Mouse (Mus musculus): ENCODE results near the gene Aurkaip1. TPM values are rescaled to one million over a fixed set of nuclear protein-coding genes. Genes with fewer than 3 reads are reported as not detected.

Gene Aurkaip1
- total and polyA plus RNA-seq, 3 experiments: 99.2 to 125 (median 117) TPM

DNA sequence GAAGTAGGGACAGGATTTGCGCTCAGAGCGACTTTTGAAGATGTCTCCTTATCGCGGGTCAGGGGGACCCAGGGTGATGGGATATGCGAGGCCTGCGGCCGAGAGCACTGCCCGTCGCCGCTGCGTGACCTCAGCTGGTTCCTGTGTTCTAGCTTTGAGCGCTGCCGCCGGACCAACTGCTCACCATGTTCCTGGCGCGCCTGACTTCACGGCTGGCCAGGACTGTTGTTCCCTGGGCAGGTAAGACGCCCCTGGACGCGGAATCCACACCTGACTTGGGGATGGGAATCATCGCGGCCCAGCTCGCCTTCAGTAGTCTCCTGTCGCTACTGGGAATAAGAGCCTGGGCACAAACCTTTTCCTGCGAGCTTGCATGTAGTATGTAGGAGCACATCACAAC, 759 bp downstream of the Aurkaip1 start:
- intact Hi-C loops (cut with DNase I): loop anchor here (1.0 to 2.0 kb wide), 3 partner anchors 19 to 111 kb away; partner anchors contain the start of genes Ccnl2 and Ube2j2

DNA sequence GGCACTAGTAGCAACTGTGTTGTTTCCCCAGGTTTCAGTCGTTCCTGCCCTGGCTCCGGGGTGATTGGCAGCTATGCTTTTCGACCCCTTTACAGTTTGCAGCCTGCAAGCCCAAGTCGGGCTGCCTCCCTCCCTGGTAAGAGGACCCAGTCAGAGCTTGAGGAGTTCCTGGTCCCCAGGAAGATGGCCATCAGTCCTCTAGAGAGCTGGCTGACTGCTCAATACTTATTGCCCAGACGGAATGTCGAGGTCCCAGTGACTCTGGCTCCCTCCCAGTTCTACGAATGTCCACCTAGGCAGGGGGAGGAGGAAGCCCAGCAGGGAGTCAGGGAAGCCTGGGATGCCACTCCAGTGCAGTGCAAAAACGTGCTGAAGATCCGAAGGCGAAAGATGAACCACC, 1.2 kb downstream of the Aurkaip1 start:
- Histone ChIP-seq H3K79me2 (replicated peaks; ENCODE audit: control insufficient read depth, insufficient read depth, low read length) (no peaks in the 10 kb centered on the region), H3K27ac (peak overlapping the region; percentile 92), H3K4me1 (ENCODE audit: control insufficient read depth, insufficient read depth, low read length) (peaks cover 12% of the 10 kb centered on the region), H3K36me3 (ENCODE audit: control insufficient read depth, insufficient read depth, low read length) (peaks cover 2% of the 10 kb centered on the region; the same call in 1 of the 2 replicates), H3K27me3 (ENCODE audit: control insufficient read depth, insufficient read depth, low read length) (no peaks in the 10 kb centered on the region), H3K4me3 (peak overlapping the region; percentile 68), H3K9ac (ENCODE audit: low read depth, low read length) (peak overlapping the region; percentile 84)
- intact Hi-C loops (cut with DNase I): no loop called here
- TF ChIP-seq CTCF (IDR thresholded peaks at IDR 0.05): no peak
- no peak for TF ChIP-seq EP300 (IDR thresholded peaks at IDR 0.05; ENCODE audit: insufficient read depth, low read depth, low read length)
- TF ChIP-seq POLR2A (IDR thresholded peaks at IDR 0.05; ENCODE audit: insufficient read depth, low read depth, low read length): no peak
- DNase-seq: no peak
- WGBS: 38% methylated on average over 10 of the region's 10 CpGs

More for the DNA sequence above, 759 bp downstream of the Aurkaip1 start:
- Histone ChIP-seq H3K27me3 (ENCODE audit: control insufficient read depth, insufficient read depth, low read length) (no peaks in the 10 kb centered on the region), H3K9ac (ENCODE audit: low read depth, low read length) (peak overlapping the region; percentile 84), H3K79me2 (replicated peaks; ENCODE audit: control insufficient read depth, insufficient read depth, low read length) (no peaks in the 10 kb centered on the region), H3K36me3 (ENCODE audit: control insufficient read depth, insufficient read depth, low read length) (peaks cover 2% of the 10 kb centered on the region; the same call in 1 of the 2 replicates), H3K4me1 (ENCODE audit: control insufficient read depth, insufficient read depth, low read length) (peaks cover 12% of the 10 kb centered on the region), H3K4me3 (peak overlapping the region; percentile 68), H3K27ac (peak overlapping the region; percentile 92)
- under 1% methylated on average over 25 of the region's 25 CpGs for WGBS
- no peak for TF ChIP-seq CTCF (IDR thresholded peaks at IDR 0.05)
- no peak for TF ChIP-seq EP300 (IDR thresholded peaks at IDR 0.05; ENCODE audit: insufficient read depth, low read depth, low read length)
- TF ChIP-seq POLR2A (IDR thresholded peaks at IDR 0.05; ENCODE audit: insufficient read depth, low read depth, low read length): no peak
- no peak for DNase-seq

DNA sequence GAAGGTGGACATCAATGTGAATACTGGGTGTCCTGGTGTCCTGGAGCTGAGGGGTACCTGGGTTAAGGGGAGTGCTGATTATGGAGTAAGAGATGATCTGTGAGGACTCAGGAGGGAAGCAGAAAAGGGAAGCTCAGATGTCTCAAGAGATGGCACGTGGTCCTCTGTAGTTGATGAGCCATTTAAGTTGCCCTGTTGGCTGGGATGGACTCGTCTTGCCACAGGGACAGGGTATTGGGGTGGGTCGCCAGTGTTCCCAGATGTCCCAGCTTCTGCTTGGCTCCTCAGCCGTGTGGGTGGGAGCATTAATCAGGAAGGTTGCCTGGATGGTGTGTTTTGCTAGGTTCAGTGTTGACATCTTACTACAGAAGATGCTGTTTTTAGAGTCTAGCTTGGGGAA, 2.2 kb downstream of the Aurkaip1 start:
- Histone ChIP-seq H3K36me3 (ENCODE audit: control insufficient read depth, insufficient read depth, low read length) (peaks cover 2% of the 10 kb centered on the region; the same call in 1 of the 2 replicates), H3K4me3 (no peak overlapping the region), H3K27me3 (ENCODE audit: control insufficient read depth, insufficient read depth, low read length) (no peaks in the 10 kb centered on the region), H3K9ac (ENCODE audit: low read depth, low read length) (no peak overlapping the region), H3K79me2 (replicated peaks; ENCODE audit: control insufficient read depth, insufficient read depth, low read length) (no peaks in the 10 kb centered on the region), H3K27ac (no peak overlapping the region), H3K4me1 (ENCODE audit: control insufficient read depth, insufficient read depth, low read length) (peaks cover 19% of the 10 kb centered on the region)
- no peak for TF ChIP-seq EP300 (IDR thresholded peaks at IDR 0.05; ENCODE audit: insufficient read depth, low read depth, low read length)
- no peak for TF ChIP-seq POLR2A (IDR thresholded peaks at IDR 0.05; ENCODE audit: insufficient read depth, low read depth, low read length)
- TF ChIP-seq CTCF (IDR thresholded peaks at IDR 0.05): no peak
- intact Hi-C loops (cut with DNase I): no loop called here
- DNase-seq: no peak
- 83% methylated on average over 4 of the region's 4 CpGs for WGBS

DNA sequence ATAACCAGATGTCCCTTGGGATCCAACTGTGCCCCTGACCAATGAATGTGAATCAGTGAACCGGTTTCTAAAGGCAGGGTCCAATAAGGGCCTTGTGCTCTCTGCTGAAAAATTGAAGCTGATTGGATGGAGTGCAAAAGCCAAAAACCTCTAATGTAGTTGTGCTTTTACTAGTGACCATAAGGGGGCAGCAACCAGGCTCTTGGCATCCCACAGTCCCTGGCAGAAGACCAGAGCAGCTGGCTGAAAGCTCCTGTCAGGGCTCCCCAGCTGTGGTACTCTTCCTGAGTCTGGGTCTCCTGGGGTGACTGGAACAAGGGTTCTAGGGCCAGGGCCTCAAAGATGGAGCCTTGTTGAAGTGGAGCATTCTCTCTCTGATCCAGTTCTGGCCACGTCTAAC, 2.8 kb downstream of the Aurkaip1 start:
- no peaks in the 10 kb centered on the region for H3K27me3 ChIP-seq (ENCODE audit: control insufficient read depth, insufficient read depth, low read length)
- intact Hi-C loops (cut with DNase I): no loop called here
- TF ChIP-seq CTCF (IDR thresholded peaks at IDR 0.05) (peak; percentile 91), EP300 (IDR thresholded peaks at IDR 0.05; ENCODE audit: insufficient read depth, low read depth, low read length) (peak; percentile 85), POLR2A (IDR thresholded peaks at IDR 0.05; ENCODE audit: insufficient read depth, low read depth, low read length) (peak; percentile 13; the same call in 1 of the 2 replicates)
- peak; percentile 85 to 87 for DNase-seq
- peaks cover 20% of the 10 kb centered on the region for H3K4me1 ChIP-seq (ENCODE audit: control insufficient read depth, insufficient read depth, low read length)
- H3K79me2 ChIP-seq (replicated peaks; ENCODE audit: control insufficient read depth, insufficient read depth, low read length): no peaks in the 10 kb centered on the region
- peaks cover 2% of the 10 kb centered on the region; the same call in 1 of the 2 replicates for H3K36me3 ChIP-seq (ENCODE audit: control insufficient read depth, insufficient read depth, low read length)
- H3K9ac ChIP-seq (ENCODE audit: low read depth, low read length): no peak overlapping the region
- WGBS: 4% methylated on average over 2 of the region's 2 CpGs
- H3K27ac ChIP-seq: peak overlapping the region; percentile 71
- H3K4me3 ChIP-seq: no peak overlapping the region

DNA sequence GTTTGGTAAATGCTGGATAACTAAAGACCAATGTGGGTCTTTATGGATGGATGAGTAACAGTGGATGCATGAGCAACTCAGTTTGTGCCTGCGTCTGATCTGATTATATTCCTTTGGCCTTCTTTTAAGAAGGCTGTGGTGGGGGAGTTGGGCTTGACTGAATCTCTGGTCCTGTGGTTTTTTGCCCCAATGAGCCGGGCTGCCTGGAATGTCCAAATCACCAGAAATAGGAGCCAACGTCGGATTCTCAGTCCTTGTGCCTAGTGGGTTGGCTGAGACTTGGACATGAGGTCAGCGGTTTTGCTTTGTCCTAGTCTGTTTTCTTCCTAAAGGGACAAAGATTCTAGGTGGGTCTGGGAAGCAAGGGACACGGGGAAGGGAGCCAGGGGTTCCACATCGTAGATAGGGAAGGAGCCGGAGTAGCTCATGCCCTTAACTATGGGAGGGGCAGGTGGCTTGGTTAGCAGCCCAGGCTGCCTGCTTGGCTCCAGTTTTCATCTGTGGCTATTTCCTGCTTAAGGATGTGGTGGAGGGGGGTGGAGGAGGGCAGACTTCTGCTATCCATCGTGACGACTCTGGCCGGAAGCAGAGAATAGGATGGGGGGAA, 6.4 kb downstream of the Aurkaip1 start:
- H3K9ac ChIP-seq (ENCODE audit: low read depth, low read length): no peak overlapping the region; the same call in 1 of the 2 replicates
- no peaks in the 10 kb centered on the region for H3K27me3 ChIP-seq (ENCODE audit: control insufficient read depth, insufficient read depth, low read length)
- H3K4me3 ChIP-seq: no peak overlapping the region
- DNase-seq: peak; percentile 67 to 81
- intact Hi-C loops (cut with DNase I): no loop called here
- TF ChIP-seq EP300 (IDR thresholded peaks at IDR 0.05; ENCODE audit: insufficient read depth, low read depth, low read length): no peak
- no peak for TF ChIP-seq CTCF (IDR thresholded peaks at IDR 0.05)
- no peak for TF ChIP-seq POLR2A (IDR thresholded peaks at IDR 0.05; ENCODE audit: insufficient read depth, low read depth, low read length)
- H3K27ac ChIP-seq: peak overlapping the region; percentile 84
- peaks cover 2% of the 10 kb centered on the region; the same call in 1 of the 2 replicates for H3K36me3 ChIP-seq (ENCODE audit: control insufficient read depth, insufficient read depth, low read length)
- WGBS: 11% methylated on average over 11 of the region's 11 CpGs
- peaks cover 23% of the 10 kb centered on the region for H3K4me1 ChIP-seq (ENCODE audit: control insufficient read depth, insufficient read depth, low read length)
- H3K79me2 ChIP-seq (replicated peaks; ENCODE audit: control insufficient read depth, insufficient read depth, low read length): no peaks in the 10 kb centered on the region
